Mouse (Mus musculus) C2C12 (cell line): ENCODE data around the gene Zscan21.

Experiments
- CEBPB ChIP-seq: IDR thresholded peaks from one replicate; pipeline ENCODE4 v1.6.1; 2011; ENCODE audit warnings: low read depth, mild to moderate bottlenecking, control low read depth, moderate library complexity
- CTCF ChIP-seq: IDR thresholded peaks from one replicate; pipeline ENCODE4 v1.5.1; 2011; ENCODE audit not compliant: control insufficient read depth, insufficient read depth, insufficient read length
- FOSL1 ChIP-seq: IDR thresholded peaks from one replicate; pipeline ENCODE4 v1.8.0; 2011; ENCODE audit warnings: mild to moderate bottlenecking, low read length; ENCODE audit not compliant: poor library complexity, insufficient read depth, severe bottlenecking
- MAX ChIP-seq: IDR thresholded peaks from one replicate; pipeline ENCODE4 v1.6.1; 2011; ENCODE audit warnings: mild to moderate bottlenecking, control low read depth
- MYOG ChIP-seq: IDR thresholded peaks from one replicate; pipeline ENCODE4 v1.6.1; 2011; ENCODE audit not compliant: control insufficient read depth, insufficient read length; ENCODE audit errors: extremely low read depth

GRCm38 (mm10) chr5:138081446-138081845 is 35.3 kb upstream of the Zscan21 start:
- TF ChIP-seq MAX, result no peak
- TF ChIP-seq CTCF, result no peak
- no peak for TF ChIP-seq MYOG
- no peak for TF ChIP-seq FOSL1
- no peak for TF ChIP-seq CEBPB
